Mouse (Mus musculus): ENCODE data around the gene Tmem182. TPM values are rescaled to one million over a fixed set of nuclear protein-coding genes. Genes with fewer than 3 reads are reported as not detected.

Gene Tmem182
- polyA plus RNA-seq, 1 experiment from 2014 or later = 0.16 TPM

GRCm38 (mm10) chr1:40790324-40791141 is 14.9 kb upstream of the Tmem182 start, which contains the start of gene Mfsd9:
Gene Mfsd9 (minus strand): TSS chr1:40790687.
- Histone ChIP-seq H3K4me2 (replicated peaks; ENCODE audit: low read depth) (peak within 1 kb of the TSS; percentile 80), H3K9ac (ENCODE audit: low read depth, low read length) (peak within 1 kb of the TSS; percentile 64), H3K27me3 (replicated peaks; ENCODE audit: control insufficient read depth, insufficient read depth, low read length) (no peaks in the 10 kb centered on the region), H3K4me3 (ENCODE audit: low read depth, low read length) (peak within 1 kb of the TSS; percentile 71), H3K9me3 (ENCODE audit: control insufficient read depth) (no peaks in the 10 kb centered on the region), H3K27ac (ENCODE audit: low read depth, low read length) (no peak within 1 kb of the TSS; the same call in 1 of the 2 replicates), H3K36me3 (ENCODE audit: control insufficient read depth, insufficient read depth) (no peaks in the 10 kb centered on the region), H3K4me1 (replicated peaks; ENCODE audit: control insufficient read depth, insufficient read depth, low read length) (no peaks in the 10 kb centered on the region)
- ATAC-seq = peak; percentile 85
- no peak for TF ChIP-seq CTCF (IDR thresholded peaks at IDR 0.05; ENCODE audit: low read depth)
- WGBS = 6% methylated on average over 38 of the region's 38 CpGs

GRCm38 (mm10) chr1:40795508-40795907 is 9.9 kb upstream of the Tmem182 start:
- no peak for ATAC-seq
- 93% methylated on average over 1 of the region's 1 CpGs for WGBS

DNA sequence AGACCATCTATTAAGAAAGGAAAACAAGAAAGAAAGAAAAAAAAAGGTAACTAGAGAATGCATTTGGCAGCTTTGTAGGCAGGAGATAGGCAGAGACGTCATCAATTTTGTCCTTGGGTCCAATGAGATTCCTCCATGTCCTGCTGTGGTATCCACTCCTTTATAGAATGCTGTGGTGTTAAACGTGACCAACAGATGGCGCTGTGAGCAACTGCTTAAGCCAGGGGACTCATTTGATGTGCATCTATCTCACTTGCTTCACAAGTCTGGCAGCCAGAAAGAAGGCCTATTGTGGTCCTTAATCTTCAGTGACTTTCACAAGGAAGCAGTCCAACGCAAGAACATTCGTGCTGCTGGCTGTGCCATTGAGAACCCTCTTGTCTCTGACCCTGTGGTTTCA is 8.1 kb upstream of the Tmem182 start:
- Histone ChIP-seq H3K4me3 (ENCODE audit: low read depth, low read length) (no peak overlapping the region), H3K9ac (ENCODE audit: low read depth, low read length) (no peak overlapping the region), H3K27ac (ENCODE audit: low read depth, low read length) (no peak overlapping the region), H3K27me3 (replicated peaks; ENCODE audit: control insufficient read depth, insufficient read depth, low read length) (no peaks in the 10 kb centered on the region), H3K4me2 (replicated peaks; ENCODE audit: low read depth) (no peak overlapping the region), H3K36me3 (ENCODE audit: control insufficient read depth, insufficient read depth) (no peaks in the 10 kb centered on the region), H3K4me1 (replicated peaks; ENCODE audit: control insufficient read depth, insufficient read depth, low read length) (no peaks in the 10 kb centered on the region), H3K9me3 (ENCODE audit: control insufficient read depth) (no peaks in the 10 kb centered on the region)
- TF ChIP-seq CTCF (IDR thresholded peaks at IDR 0.05; ENCODE audit: low read depth) = peak; percentile 88
- ATAC-seq = peak; percentile 53; the same call in 1 of the 2 replicates
- WGBS = 10% methylated on average over 5 of the region's 5 CpGs

More at GRCm38 (mm10) chr1:40795508-40795907, 9.9 kb upstream of the Tmem182 start:
- Histone ChIP-seq H3K4me1 (replicated peaks; ENCODE audit: control insufficient read depth, insufficient read depth, low read length) (no peaks in the 10 kb centered on the region), H3K36me3 (ENCODE audit: control insufficient read depth, insufficient read depth) (no peaks in the 10 kb centered on the region), H3K4me3 (ENCODE audit: low read depth, low read length) (no peak overlapping the region), H3K27ac (ENCODE audit: low read depth, low read length) (no peak overlapping the region), H3K9ac (ENCODE audit: low read depth, low read length) (no peak overlapping the region), H3K4me2 (replicated peaks; ENCODE audit: low read depth) (no peak overlapping the region), H3K9me3 (ENCODE audit: control insufficient read depth) (no peaks in the 10 kb centered on the region), H3K27me3 (replicated peaks; ENCODE audit: control insufficient read depth, insufficient read depth, low read length) (no peaks in the 10 kb centered on the region)
- no peak for TF ChIP-seq CTCF (IDR thresholded peaks at IDR 0.05; ENCODE audit: low read depth)

DNA sequence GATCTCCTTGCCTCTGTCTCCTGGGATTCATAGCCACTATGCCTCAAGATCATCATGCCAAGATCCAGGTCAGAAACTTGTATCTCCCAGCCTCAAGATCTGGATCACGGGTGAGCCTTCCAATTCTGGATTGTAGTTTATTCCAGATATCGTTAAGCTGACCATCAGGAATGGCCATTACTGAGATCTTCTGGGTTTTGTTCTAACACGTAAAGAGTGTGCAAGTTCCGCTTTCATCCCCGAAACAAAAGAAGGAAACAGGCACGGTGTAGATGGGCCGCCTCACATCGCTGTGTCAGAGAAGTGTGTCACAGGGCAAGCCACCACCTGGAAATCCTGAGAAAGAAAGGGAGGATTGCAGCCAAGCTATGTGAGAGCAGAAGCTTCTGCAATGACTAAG is 6.3 kb upstream of the Tmem182 start:
- no peaks in the 10 kb centered on the region for H3K4me1 ChIP-seq (replicated peaks; ENCODE audit: control insufficient read depth, insufficient read depth, low read length)
- no peak for TF ChIP-seq CTCF (IDR thresholded peaks at IDR 0.05; ENCODE audit: low read depth)
- no peak for ATAC-seq
- WGBS = 87% methylated on average over 8 of the region's 8 CpGs
- no peaks in the 10 kb centered on the region for H3K27me3 ChIP-seq (replicated peaks; ENCODE audit: control insufficient read depth, insufficient read depth, low read length)
- no peaks in the 10 kb centered on the region for H3K9me3 ChIP-seq (ENCODE audit: control insufficient read depth)
- H3K4me3 ChIP-seq (ENCODE audit: low read depth, low read length) = no peak overlapping the region
- no peak overlapping the region for H3K4me2 ChIP-seq (replicated peaks; ENCODE audit: low read depth)
- no peak overlapping the region for H3K9ac ChIP-seq (ENCODE audit: low read depth, low read length)
- H3K27ac ChIP-seq (ENCODE audit: low read depth, low read length) = no peak overlapping the region
- H3K36me3 ChIP-seq (ENCODE audit: control insufficient read depth, insufficient read depth) = no peaks in the 10 kb centered on the region

- no peak for ATAC-seq
- H3K4me1 ChIP-seq (replicated peaks; ENCODE audit: control insufficient read depth, insufficient read depth, low read length) = no peaks in the 10 kb centered on the region
- H3K9me3 ChIP-seq (ENCODE audit: control insufficient read depth) = no peaks in the 10 kb centered on the region
- TF ChIP-seq CTCF (IDR thresholded peaks at IDR 0.05; ENCODE audit: low read depth) = no peak
- no peak overlapping the region for H3K27ac ChIP-seq (ENCODE audit: low read depth, low read length)
- H3K27me3 ChIP-seq (replicated peaks; ENCODE audit: control insufficient read depth, insufficient read depth, low read length) = no peaks in the 10 kb centered on the region
- no peaks in the 10 kb centered on the region for H3K36me3 ChIP-seq (ENCODE audit: control insufficient read depth, insufficient read depth)
- H3K4me3 ChIP-seq (ENCODE audit: low read depth, low read length) = no peak overlapping the region
- H3K4me2 ChIP-seq (replicated peaks; ENCODE audit: low read depth) = no peak overlapping the region
- WGBS = 79% methylated on average over 5 of the region's 5 CpGs
- no peak overlapping the region for H3K9ac ChIP-seq (ENCODE audit: low read depth, low read length)
These were observed 4.5 kb upstream of the Tmem182 start for GRCm38 (mm10) chr1:40800908-40801307.

GRCm38 (mm10) chr1:40802759-40803158 is 2.6 kb upstream of the Tmem182 start:
- WGBS = 22% methylated on average over 3 of the region's 3 CpGs
- H3K4me2 ChIP-seq (replicated peaks; ENCODE audit: low read depth) = no peak overlapping the region
- no peak for ATAC-seq
- H3K36me3 ChIP-seq (ENCODE audit: control insufficient read depth, insufficient read depth) = no peaks in the 10 kb centered on the region
- no peak overlapping the region for H3K9ac ChIP-seq (ENCODE audit: low read depth, low read length)
- no peak overlapping the region for H3K27ac ChIP-seq (ENCODE audit: low read depth, low read length)
- no peaks in the 10 kb centered on the region for H3K27me3 ChIP-seq (replicated peaks; ENCODE audit: control insufficient read depth, insufficient read depth, low read length)
- no peaks in the 10 kb centered on the region for H3K4me1 ChIP-seq (replicated peaks; ENCODE audit: control insufficient read depth, insufficient read depth, low read length)
- peak; percentile 88 for TF ChIP-seq CTCF (IDR thresholded peaks at IDR 0.05; ENCODE audit: low read depth)
- no peaks in the 10 kb centered on the region for H3K9me3 ChIP-seq (ENCODE audit: control insufficient read depth)
- no peak overlapping the region for H3K4me3 ChIP-seq (ENCODE audit: low read depth, low read length)

Data from intestine, postnatal 0 days (tissue).